Comparison of ENCODE assay signal across 7 mouse cellular contexts in genomic region chr7:116032596-116033307, GRCm38 (mm10). TPM values are rescaled to one million over a fixed set of nuclear protein-coding genes. Genes with fewer than 3 reads are reported as not detected.
DNase-seq lines count a peak whose midpoint lies in the region; ATAC-seq and TF ChIP-seq lines count a peak whose summit lies in the region.

No protein-coding gene starts in this region.

- POLR2A ChIA-PET in Patski (lab: Charles Lee) = no interaction called here

- no peak for TF ChIP-seq CTCF in Patski (IDR thresholded peaks at IDR 0.05)
- peak; percentile 64; the same call in 1 of the 2 replicates for TF ChIP-seq CTCF in small intestine, adult 2 months (IDR thresholded peaks at IDR 0.05; ENCODE audit: extremely low read depth, insufficient read length, insufficient replicate concordance, low read depth, low read length)

- H3K27ac ChIP-seq in hindbrain, embryonic 13.5 days = peak overlapping the region; percentile 82
- H3K27ac ChIP-seq in small intestine, adult 2 months (ENCODE audit: insufficient read depth, low read depth, low read length) = 0 out of 2 replicates have a peak overlapping the region, but pooled peaks have one; percentile 21

- H3K36me3 ChIP-seq in hindbrain, embryonic 13.5 days = no peaks in the 10 kb centered on the region
- H3K36me3 ChIP-seq in small intestine, adult 2 months (ENCODE audit: control insufficient read depth, insufficient read depth, low read length) = no peaks in the 10 kb centered on the region

- peak overlapping the region; percentile 62 for H3K4me3 ChIP-seq in hindbrain, embryonic 13.5 days
- H3K4me3 ChIP-seq in small intestine, adult 2 months (ENCODE audit: low read depth, low read length) = peak overlapping the region; percentile 72

- CTCF ChIA-PET in Patski (lab: Charles Lee) = interaction anchor here (0.8 kb wide), 1 partner anchor 538 kb away, joined by 3 read pairs; no protein-coding TSS in a partner anchor

- in situ Hi-C loops in Patski (cut with MboI; ENCODE audit: low pct_unique_long_range_greater_than_20kb) = loop anchor here (10.0 kb wide), 1 partner anchor 538 kb away; no protein-coding TSS in a partner anchor

- peak; percentile 54 for DNase-seq in Patski (ENCODE audit: low read depth, low spot score)
- peak; percentile 80 for DNase-seq in c-Kit-positive CD71-positive TER-119-positive erythroid progenitor cells, embryonic 14.5 days (ENCODE audit: low spot score)
- peak; percentile 92 for DNase-seq in forelimb bud, embryonic 11.5 days (ENCODE audit: low read depth, low spot score)
- peak; percentile 73 to 77 for DNase-seq in left cerebral cortex, postnatal 10 days (ENCODE audit: extremely low spot score in 1 of 2, low spot score in 2 of 2)

- H3K4me1 ChIP-seq in hindbrain, embryonic 13.5 days (replicated peaks) = peaks cover 47% of the 10 kb centered on the region
- peaks cover 3% of the 10 kb centered on the region; the same call in 1 of the 2 replicates for H3K4me1 ChIP-seq in small intestine, adult 2 months (ENCODE audit: control insufficient read depth, insufficient read depth, insufficient read length, low read length)

- under 1% methylated on average over 11 of the region's 11 CpGs for WGBS in hindbrain, embryonic 13.5 days
- 1% methylated on average over 11 of the region's 11 CpGs for WGBS in small intestine, adult 2 months

- H3K4me2 ChIP-seq in hindbrain, embryonic 13.5 days = peak overlapping the region; percentile 99

- intact Hi-C loops in left cerebral cortex, postnatal 10 days (cut with DNase I) = loop anchor here (2.0 to 10.0 kb wide), 5 partner anchors 278 to 1160 kb away; no protein-coding TSS in a partner anchor

- peak; percentile 29 for ATAC-seq in Patski
- ATAC-seq in hindbrain, embryonic 13.5 days (ENCODE audit: low FRiP score) = no peak
- ATAC-seq in megakaryocyte progenitor cell, adult 5-6 weeks (replicated peaks; ENCODE audit: poor library complexity) = peak; percentile 67

- peak overlapping the region; percentile 83 for H3K9ac ChIP-seq in hindbrain, embryonic 13.5 days

- H3K27me3 ChIP-seq in Patski = peaks cover 6% of the 10 kb centered on the region
- peaks cover 72% of the 10 kb centered on the region for H3K27me3 ChIP-seq in hindbrain, embryonic 13.5 days
- peaks cover 29% of the 10 kb centered on the region for H3K27me3 ChIP-seq in small intestine, adult 2 months (ENCODE audit: control insufficient read depth, insufficient read depth, low read length)

- H3K9me3 ChIP-seq in hindbrain, embryonic 13.5 days = no peaks in the 10 kb centered on the region

- TF ChIP-seq POLR2A in small intestine, adult 2 months (IDR thresholded peaks at IDR 0.05; ENCODE audit: low read depth, low read length) = no peak

RNA-seq across cellular contexts. Expression of gene Sox6, which starts 5.8 kb away (rescaled TPM):
- polyA plus RNA-seq in Patski (2021) = 3.5 TPM
- 39.7 and 42.1 TPM in 2 replicates for polyA plus RNA-seq in hindbrain, embryonic 13.5 days (2015; fragmentation: Nextera tagmentation; extraction: Ambion mirVana)
- total RNA-seq in left cerebral cortex, postnatal 10 days (2021) = 10 to 100 TPM; 40.7 to 45.6 TPM
- total RNA-seq in megakaryocyte progenitor cell, adult 5-6 weeks (2015) = 1.1 and 1.8 TPM in 2 replicates
- total RNA-seq in megakaryocyte progenitor cell, adult 5-6 weeks (2017) = 1.8 and 3.0 TPM in 2 replicates
- 4.2 and 17.6 TPM in 2 replicates for polyA plus RNA-seq in small intestine, adult 2 months (2012; rRNA removed)

RNA-seq across cellular contexts. Expression of gene 1110004F10Rik, which starts 6.4 kb away (rescaled TPM):
- polyA plus RNA-seq in Patski (2021) = 176 TPM
- polyA plus RNA-seq in hindbrain, embryonic 13.5 days (2015; fragmentation: Nextera tagmentation; extraction: Ambion mirVana) = 311 and 322 TPM in 2 replicates
- 100 to 1,000 TPM; 131 to 137 TPM for total RNA-seq in left cerebral cortex, postnatal 10 days (2021)
- total RNA-seq in megakaryocyte progenitor cell, adult 5-6 weeks (2015) = 146 and 157 TPM in 2 replicates
- total RNA-seq in megakaryocyte progenitor cell, adult 5-6 weeks (2017) = 268 and 289 TPM in 2 replicates
- polyA plus RNA-seq in small intestine, adult 2 months (2012; rRNA removed) = 7.1 and 18.4 TPM in 2 replicates

RNA-seq across cellular contexts. Expression of gene Gm4353, which starts 51.7 kb away (rescaled TPM):
- polyA plus RNA-seq in Patski (2021) = 10.2 TPM
- polyA plus RNA-seq in hindbrain, embryonic 13.5 days (2015; fragmentation: Nextera tagmentation; extraction: Ambion mirVana) = 0.60 and 1.2 TPM in 2 replicates
- total RNA-seq in left cerebral cortex, postnatal 10 days (2021) = 1 to 10 TPM; 3.2 to 5.4 TPM
- total RNA-seq in megakaryocyte progenitor cell, adult 5-6 weeks (2015) = 1.6 and 1.8 TPM in 2 replicates
- 0.83 and 2.2 TPM in 2 replicates for total RNA-seq in megakaryocyte progenitor cell, adult 5-6 weeks (2017)
- 0.18 and 0.56 TPM in 2 replicates for polyA plus RNA-seq in small intestine, adult 2 months (2012; rRNA removed)
